Mouse (Mus musculus) intestine, embryonic 15.5 days (tissue): ENCODE results near the gene Cant1. TPM values are rescaled to one million over a fixed set of nuclear protein-coding genes. Genes with fewer than 3 reads are reported as not detected.

ENCODE experiments used
- ATAC-seq: fragments of 200-750 bp; cut with Nextera tagmentation; 2 replicates; pipeline ENCODE4 v1.8.0; 2017; ENCODE audit warnings: moderate TSS enrichment, moderate library complexity
- H3K27ac ChIP-seq: fragments of 300-500 bp; sonication (generic); 2 replicates; pipeline ENCODE4 v1.5.1; 2015; ENCODE audit warnings: mild to moderate bottlenecking, inconsistent platforms
- H3K27me3 ChIP-seq: fragments of 300-500 bp; sonication (generic); replicated peaks from 2 replicates; pipeline ENCODE4 v1.6.1; 2015; ENCODE audit warnings: inconsistent platforms
- H3K36me3 ChIP-seq: fragments of 300-500 bp; sonication (generic); 2 replicates; pipeline ENCODE4 v1.6.1; 2015; ENCODE audit warnings: inconsistent platforms
- H3K4me1 ChIP-seq: fragments of 300-500 bp; sonication (generic); replicated peaks from 2 replicates; pipeline ENCODE4 v1.6.1; 2015; ENCODE audit warnings: inconsistent platforms
- H3K4me2 ChIP-seq: fragments of 300-500 bp; sonication (generic); replicated peaks from 2 replicates; pipeline ENCODE4 v1.6.1; 2015; ENCODE audit warnings: mild to moderate bottlenecking, inconsistent platforms
- H3K4me3 ChIP-seq: fragments of 300-500 bp; sonication (generic); replicated peaks from 2 replicates; pipeline ENCODE4 v1.5.1; 2015; ENCODE audit warnings: inconsistent platforms
- H3K9ac ChIP-seq: fragments of 300-500 bp; sonication (generic); 2 replicates; pipeline ENCODE4 v1.6.1; 2015; ENCODE audit warnings: inconsistent platforms
- H3K9me3 ChIP-seq: fragments of 300-500 bp; sonication (generic); 2 replicates; pipeline ENCODE4 v1.6.1; 2016; ENCODE audit warnings: inconsistent platforms
- WGBS: fragments of 180-500 bp; shearing (Covaris S2); methylation state at CpG from one replicate; pipeline ENCODE4 v1.1.7; 2015; 5-methylcytosine and 5-hydroxymethylcytosine counted together
- polyA plus RNA-seq: library from polyadenylated mRNA; unstranded; fragments of >200 nt; fragmentation: Nextera tagmentation; extraction: Ambion mirVana; gene quantifications from 2 replicates; pipeline ENCODE4 v1.2.1, GENCODE M21; 2015

The Cant1 gene
- polyA plus RNA-seq, 1 experiment from 2014 or later = 39.7 TPM

- 9% methylated on average over 3 of the region's 3 CpGs for WGBS
- Histone ChIP-seq H3K4me3 (no peak overlapping the region), H3K9me3 (no peaks in the 10 kb centered on the region), H3K36me3 (no peaks in the 10 kb centered on the region), H3K27me3 (no peaks in the 10 kb centered on the region), H3K9ac (no peak overlapping the region), H3K27ac (no peak overlapping the region), H3K4me2 (no peak overlapping the region), H3K4me1 (no peaks in the 10 kb centered on the region)
- ATAC-seq = peak; percentile 73; the same call in 1 of the 2 replicates
Measured at GRCm38 (mm10) chr11:118445843-118446242, 27.0 kb upstream of the Cant1 start.

- ATAC-seq = peak; percentile 57
- Histone ChIP-seq H3K4me3 (no peak overlapping the region), H3K36me3 (no peaks in the 10 kb centered on the region), H3K4me1 (peaks cover 5% of the 10 kb centered on the region; the same call in 1 of the 2 replicates), H3K27ac (no peak overlapping the region), H3K4me2 (no peak overlapping the region), H3K9me3 (no peaks in the 10 kb centered on the region), H3K9ac (no peak overlapping the region), H3K27me3 (no peaks in the 10 kb centered on the region)
- WGBS = 32% methylated on average over 11 of the region's 11 CpGs
Measured at GRCm38 (mm10) chr11:118443201-118443970, 24.5 kb upstream of the Cant1 start.

- Histone ChIP-seq H3K27me3 (no peaks in the 10 kb centered on the region), H3K9me3 (no peaks in the 10 kb centered on the region), H3K9ac (no peak overlapping the region), H3K4me1 (peaks cover 10% of the 10 kb centered on the region; the same call in 1 of the 2 replicates), H3K4me2 (no peak overlapping the region), H3K27ac (no peak overlapping the region), H3K36me3 (no peaks in the 10 kb centered on the region), H3K4me3 (no peak overlapping the region)
- ATAC-seq = peak; percentile 18; the same call in 1 of the 2 replicates
- 68% methylated on average over 13 of the region's 13 CpGs for WGBS
Measured at GRCm38 (mm10) chr11:118442691-118443090, 23.8 kb upstream of the Cant1 start.

- peak; percentile 53 for ATAC-seq
- 33% methylated on average over 11 of the region's 11 CpGs for WGBS
- H3K9me3 ChIP-seq = no peaks in the 10 kb centered on the region
- H3K27me3 ChIP-seq = no peaks in the 10 kb centered on the region
- no peak overlapping the region for H3K4me3 ChIP-seq
- no peaks in the 10 kb centered on the region for H3K36me3 ChIP-seq
- peaks cover 18% of the 10 kb centered on the region for H3K4me1 ChIP-seq
- H3K27ac ChIP-seq = 0 out of 2 replicates have a peak overlapping the region, but pooled peaks have one; percentile 20
- no peak overlapping the region for H3K4me2 ChIP-seq
- no peak overlapping the region for H3K9ac ChIP-seq
Measured at GRCm38 (mm10) chr11:118438665-118439414, 20.0 kb upstream of the Cant1 start.

GRCm38 (mm10) chr11:118436471-118436935 lies 17.6 kb upstream of the Cant1 start:
- H3K9me3 ChIP-seq = no peaks in the 10 kb centered on the region
- no peak overlapping the region for H3K27ac ChIP-seq
- WGBS = 52% methylated on average over 6 of the region's 6 CpGs
- H3K9ac ChIP-seq = no peak overlapping the region
- H3K36me3 ChIP-seq = no peaks in the 10 kb centered on the region
- H3K4me1 ChIP-seq = peaks cover 30% of the 10 kb centered on the region
- no peak for ATAC-seq
- no peak overlapping the region for H3K4me2 ChIP-seq
- no peak overlapping the region for H3K4me3 ChIP-seq
- H3K27me3 ChIP-seq = no peaks in the 10 kb centered on the region

GRCm38 (mm10) chr11:118434093-118434492 lies 15.2 kb upstream of the Cant1 start:
- peak overlapping the region; percentile 54 for H3K4me2 ChIP-seq
- H3K9ac ChIP-seq = no peak overlapping the region; the same call in 1 of the 2 replicates
- H3K27ac ChIP-seq = peak overlapping the region; percentile 7; the same call in 1 of the 2 replicates
- H3K9me3 ChIP-seq = no peaks in the 10 kb centered on the region
- no peaks in the 10 kb centered on the region for H3K36me3 ChIP-seq
- H3K4me1 ChIP-seq = peaks cover 42% of the 10 kb centered on the region
- H3K4me3 ChIP-seq = peak overlapping the region; percentile 6
- no peak for ATAC-seq
- H3K27me3 ChIP-seq = no peaks in the 10 kb centered on the region
- 28% methylated on average over 13 of the region's 13 CpGs for WGBS

GRCm38 (mm10) chr11:118433398-118433868 lies 14.5 kb upstream of the Cant1 start:
- Histone ChIP-seq H3K4me1 (peaks cover 44% of the 10 kb centered on the region), H3K4me2 (peak overlapping the region; percentile 54), H3K27me3 (no peaks in the 10 kb centered on the region), H3K9me3 (no peaks in the 10 kb centered on the region), H3K9ac (no peak overlapping the region; the same call in 1 of the 2 replicates), H3K4me3 (peak overlapping the region; percentile 6), H3K36me3 (no peaks in the 10 kb centered on the region), H3K27ac (peak overlapping the region; percentile 54; the same call in 1 of the 2 replicates)
- WGBS = 49% methylated on average over 10 of the region's 10 CpGs
- ATAC-seq = no peak

GRCm38 (mm10) chr11:118431100-118431948 lies 12.4 kb upstream of the Cant1 start:
- no peaks in the 10 kb centered on the region for H3K36me3 ChIP-seq
- H3K27ac ChIP-seq = no peak overlapping the region
- no peak for ATAC-seq
- H3K4me2 ChIP-seq = no peak overlapping the region
- WGBS = 67% methylated on average over 16 of the region's 16 CpGs
- H3K4me1 ChIP-seq = peaks cover 45% of the 10 kb centered on the region
- no peak overlapping the region for H3K9ac ChIP-seq
- no peaks in the 10 kb centered on the region for H3K9me3 ChIP-seq
- no peak overlapping the region for H3K4me3 ChIP-seq
- H3K27me3 ChIP-seq = no peaks in the 10 kb centered on the region

GRCm38 (mm10) chr11:118430291-118430885 lies 11.5 kb upstream of the Cant1 start:
- H3K9ac ChIP-seq = no peak overlapping the region; the same call in 1 of the 2 replicates
- no peaks in the 10 kb centered on the region for H3K27me3 ChIP-seq
- H3K4me1 ChIP-seq = peaks cover 45% of the 10 kb centered on the region
- no peak for ATAC-seq
- H3K4me3 ChIP-seq = no peak overlapping the region
- H3K27ac ChIP-seq = no peak overlapping the region
- no peaks in the 10 kb centered on the region for H3K36me3 ChIP-seq
- 0 out of 2 replicates have a peak overlapping the region, but pooled peaks have one; percentile 19 for H3K4me2 ChIP-seq
- no peaks in the 10 kb centered on the region for H3K9me3 ChIP-seq
- 30% methylated on average over 4 of the region's 4 CpGs for WGBS

- peak overlapping the region; percentile 63 for H3K4me2 ChIP-seq
- H3K4me3 ChIP-seq = peak overlapping the region; percentile 38
- H3K4me1 ChIP-seq = peaks cover 43% of the 10 kb centered on the region
- H3K9ac ChIP-seq = peak overlapping the region; percentile 18; the same call in 1 of the 2 replicates
- no peaks in the 10 kb centered on the region for H3K36me3 ChIP-seq
- no peaks in the 10 kb centered on the region for H3K9me3 ChIP-seq
- no peaks in the 10 kb centered on the region for H3K27me3 ChIP-seq
- peak overlapping the region; percentile 82 for H3K27ac ChIP-seq
- whole genome bisulfite sequencing = 44% methylated on average over 8 of the region's 8 CpGs
- no peak for ATAC-seq
Measured at GRCm38 (mm10) chr11:118428944-118429709, 10.2 kb upstream of the Cant1 start.

GRCm38 (mm10) chr11:118428460-118428868 lies 9.6 kb upstream of the Cant1 start:
- no peaks in the 10 kb centered on the region for H3K27me3 ChIP-seq
- peak overlapping the region; percentile 38 for H3K4me3 ChIP-seq
- WGBS = 14% methylated on average over 11 of the region's 11 CpGs
- peak overlapping the region; percentile 82 for H3K27ac ChIP-seq
- H3K36me3 ChIP-seq = no peaks in the 10 kb centered on the region
- no peaks in the 10 kb centered on the region for H3K9me3 ChIP-seq
- H3K9ac ChIP-seq = peak overlapping the region; percentile 30; the same call in 1 of the 2 replicates
- no peak for ATAC-seq
- H3K4me2 ChIP-seq = peak overlapping the region; percentile 63
- peaks cover 43% of the 10 kb centered on the region for H3K4me1 ChIP-seq
